Mouse (Mus musculus): ENCODE data around the gene Smg1. TPM values are rescaled to one million over a fixed set of nuclear protein-coding genes. Genes with fewer than 3 reads are reported as not detected.

Gene Smg1
- polyA plus RNA-seq, 1 experiment from 2014 or later = 17.4 TPM

DNA sequence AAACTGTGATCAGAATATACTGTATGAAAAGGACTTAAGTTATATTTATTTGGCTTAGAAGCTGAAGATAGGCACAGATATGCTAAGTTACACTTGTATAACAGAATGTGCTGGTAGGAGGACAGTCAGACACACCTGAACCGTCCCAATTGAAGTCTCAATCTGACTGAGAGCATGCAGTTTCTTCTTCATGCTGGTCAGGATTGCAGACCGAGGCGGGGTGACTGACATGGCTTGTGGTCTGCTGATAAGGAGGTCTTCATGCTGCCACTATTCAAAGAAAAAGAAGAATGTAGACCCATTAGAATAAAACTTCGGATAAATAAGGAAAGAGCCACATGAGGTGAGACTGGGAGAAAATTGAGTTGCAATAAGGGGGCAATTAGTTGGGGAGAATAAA, 100.3 kb downstream of the Smg1 start:
- no peaks in the 10 kb centered on the region for H3K9me3 ChIP-seq (ENCODE audit: control insufficient read depth, low read length)
- peaks cover 12% of the 10 kb centered on the region; the same call in 1 of the 2 replicates for H3K36me3 ChIP-seq (ENCODE audit: control insufficient read depth, insufficient read depth, low read length)
- no peak overlapping the region for H3K9ac ChIP-seq (ENCODE audit: low read length)
- ATAC-seq (ENCODE audit: low FRiP score) = no peak
- H3K4me3 ChIP-seq (ENCODE audit: low read depth, low read length) = no peak overlapping the region
- WGBS = 87% methylated on average over 4 of the region's 4 CpGs
- no peak overlapping the region for H3K27ac ChIP-seq (ENCODE audit: low read depth, low read length)
- H3K27me3 ChIP-seq (ENCODE audit: control insufficient read depth, insufficient read depth, low read length) = no peaks in the 10 kb centered on the region
- H3K4me2 ChIP-seq = no peak overlapping the region
- no peaks in the 10 kb centered on the region for H3K4me1 ChIP-seq (ENCODE audit: control insufficient read depth, insufficient read depth, low read length)
- DNase-seq (ENCODE audit: low spot score, missing footprints) = no peak

DNA sequence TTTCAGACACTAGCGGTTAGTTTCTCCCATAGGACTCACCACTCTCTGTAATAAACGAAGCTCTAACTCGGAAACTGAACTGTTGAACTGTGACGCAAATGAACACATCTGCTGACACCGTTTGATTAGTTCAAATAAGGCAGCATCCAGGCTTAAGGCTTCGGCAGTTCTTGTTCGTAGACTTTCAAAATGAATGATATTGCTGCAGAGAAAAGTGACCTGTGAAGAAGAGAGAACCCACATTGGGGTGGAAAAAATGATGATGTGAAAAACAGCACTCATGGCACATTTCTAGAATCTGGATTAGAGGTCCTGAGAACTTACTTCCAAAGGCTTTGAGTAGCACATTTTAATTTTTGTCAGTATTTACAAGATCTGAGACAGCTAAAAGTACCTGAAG, 102.2 kb downstream of the Smg1 start:
- no peak overlapping the region for H3K9ac ChIP-seq (ENCODE audit: low read length)
- peaks cover 13% of the 10 kb centered on the region; the same call in 1 of the 2 replicates for H3K36me3 ChIP-seq (ENCODE audit: control insufficient read depth, insufficient read depth, low read length)
- H3K27me3 ChIP-seq (ENCODE audit: control insufficient read depth, insufficient read depth, low read length) = no peaks in the 10 kb centered on the region
- no peak overlapping the region for H3K4me3 ChIP-seq (ENCODE audit: low read depth, low read length)
- ATAC-seq (ENCODE audit: low FRiP score) = no peak
- H3K4me2 ChIP-seq = no peak overlapping the region
- no peak overlapping the region for H3K27ac ChIP-seq (ENCODE audit: low read depth, low read length)
- 92% methylated on average over 7 of the region's 7 CpGs for WGBS
- no peaks in the 10 kb centered on the region for H3K4me1 ChIP-seq (ENCODE audit: control insufficient read depth, insufficient read depth, low read length)
- DNase-seq (ENCODE audit: low spot score, missing footprints) = peak; percentile 82
- H3K9me3 ChIP-seq (ENCODE audit: control insufficient read depth, low read length) = no peaks in the 10 kb centered on the region

- DNase-seq (ENCODE audit: low spot score, missing footprints) (no peak), ATAC-seq (ENCODE audit: low FRiP score) (no peak)
- Histone ChIP-seq H3K27me3 (ENCODE audit: control insufficient read depth, insufficient read depth, low read length) (no peaks in the 10 kb centered on the region), H3K36me3 (ENCODE audit: control insufficient read depth, insufficient read depth, low read length) (peaks cover 14% of the 10 kb centered on the region; the same call in 1 of the 2 replicates), H3K4me1 (ENCODE audit: control insufficient read depth, insufficient read depth, low read length) (peaks cover 3% of the 10 kb centered on the region; the same call in 1 of the 2 replicates), H3K9ac (ENCODE audit: low read length) (no peak overlapping the region), H3K27ac (ENCODE audit: low read depth, low read length) (no peak overlapping the region), H3K9me3 (ENCODE audit: control insufficient read depth, low read length) (no peaks in the 10 kb centered on the region), H3K4me2 (no peak overlapping the region), H3K4me3 (ENCODE audit: low read depth, low read length) (no peak overlapping the region)
- WGBS = 84% methylated on average over 11 of the region's 11 CpGs
Observed at GRCm38 (mm10) chr7:118135128-118135527, 108.3 kb downstream of the Smg1 start.

DNA sequence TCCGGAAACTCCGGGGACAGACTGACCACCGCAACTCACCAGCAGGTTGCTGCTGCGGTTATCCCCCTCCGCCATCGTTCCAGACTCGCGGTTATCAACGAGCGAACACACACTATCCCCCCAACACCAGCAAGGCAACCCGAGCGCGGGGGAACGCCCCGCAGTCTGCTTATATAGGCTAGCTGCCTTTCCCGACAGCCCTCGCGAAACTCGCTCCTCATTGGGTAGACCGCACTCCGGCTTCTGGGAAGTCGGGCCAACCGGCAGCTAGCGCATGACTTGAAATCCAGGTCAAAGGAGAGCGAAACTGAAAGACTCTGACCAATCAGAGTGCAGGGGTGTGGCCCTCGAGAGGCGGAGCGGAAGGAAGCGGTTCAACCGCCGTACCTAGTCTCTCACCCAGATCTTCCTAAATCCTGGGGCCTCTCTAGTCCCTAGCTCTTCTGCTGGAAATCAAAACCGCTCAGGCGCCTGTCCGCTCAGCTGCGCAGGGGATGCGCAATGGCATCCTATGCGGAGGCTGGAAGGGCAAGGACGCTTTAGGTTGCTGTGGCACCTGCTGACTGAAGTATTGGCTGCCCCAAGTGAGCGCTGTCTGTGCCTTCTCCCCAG, 113.9 kb downstream of the Smg1 start, which contains the start of gene Arl6ip1:
TSS of gene Arl6ip1 (minus strand) at position 233 of the 612 bp plus-strand sequence.
- peak; percentile 99 for DNase-seq (ENCODE audit: low spot score, missing footprints)
- Histone ChIP-seq H3K4me2 (peak within 1 kb of the TSS; percentile 75), H3K4me3 (ENCODE audit: low read depth, low read length) (peak within 1 kb of the TSS; percentile 87), H3K9ac (ENCODE audit: low read length) (peak within 1 kb of the TSS; percentile 93), H3K27me3 (ENCODE audit: control insufficient read depth, insufficient read depth, low read length) (no peaks in the 10 kb centered on the region), H3K27ac (ENCODE audit: low read depth, low read length) (peak within 1 kb of the TSS; percentile 83), H3K9me3 (ENCODE audit: control insufficient read depth, low read length) (no peaks in the 10 kb centered on the region), H3K36me3 (ENCODE audit: control insufficient read depth, insufficient read depth, low read length) (peaks cover 2% of the 10 kb centered on the region; the same call in 1 of the 2 replicates), H3K4me1 (ENCODE audit: control insufficient read depth, insufficient read depth, low read length) (peaks cover 26% of the 10 kb centered on the region)
- ATAC-seq (ENCODE audit: low FRiP score) = peak; percentile 99
- WGBS = under 1% methylated on average over 39 of the region's 39 CpGs

- Histone ChIP-seq H3K4me1 (ENCODE audit: control insufficient read depth, insufficient read depth, low read length) (peaks cover 26% of the 10 kb centered on the region), H3K27me3 (ENCODE audit: control insufficient read depth, insufficient read depth, low read length) (no peaks in the 10 kb centered on the region), H3K9me3 (ENCODE audit: control insufficient read depth, low read length) (no peaks in the 10 kb centered on the region), H3K27ac (ENCODE audit: low read depth, low read length) (peak overlapping the region; percentile 80), H3K4me3 (ENCODE audit: low read depth, low read length) (peak overlapping the region; percentile 87), H3K4me2 (peak overlapping the region; percentile 75), H3K9ac (ENCODE audit: low read length) (peak overlapping the region; percentile 93), H3K36me3 (ENCODE audit: control insufficient read depth, insufficient read depth, low read length) (peaks cover 2% of the 10 kb centered on the region; the same call in 1 of the 2 replicates)
- WGBS = 0% methylated on average over 21 of the region's 21 CpGs
- no peak for DNase-seq (ENCODE audit: low spot score, missing footprints)
- peak; percentile 70 for ATAC-seq (ENCODE audit: low FRiP score)
Observed at GRCm38 (mm10) chr7:118128925-118129429, 114.5 kb downstream of the Smg1 start.

DNA sequence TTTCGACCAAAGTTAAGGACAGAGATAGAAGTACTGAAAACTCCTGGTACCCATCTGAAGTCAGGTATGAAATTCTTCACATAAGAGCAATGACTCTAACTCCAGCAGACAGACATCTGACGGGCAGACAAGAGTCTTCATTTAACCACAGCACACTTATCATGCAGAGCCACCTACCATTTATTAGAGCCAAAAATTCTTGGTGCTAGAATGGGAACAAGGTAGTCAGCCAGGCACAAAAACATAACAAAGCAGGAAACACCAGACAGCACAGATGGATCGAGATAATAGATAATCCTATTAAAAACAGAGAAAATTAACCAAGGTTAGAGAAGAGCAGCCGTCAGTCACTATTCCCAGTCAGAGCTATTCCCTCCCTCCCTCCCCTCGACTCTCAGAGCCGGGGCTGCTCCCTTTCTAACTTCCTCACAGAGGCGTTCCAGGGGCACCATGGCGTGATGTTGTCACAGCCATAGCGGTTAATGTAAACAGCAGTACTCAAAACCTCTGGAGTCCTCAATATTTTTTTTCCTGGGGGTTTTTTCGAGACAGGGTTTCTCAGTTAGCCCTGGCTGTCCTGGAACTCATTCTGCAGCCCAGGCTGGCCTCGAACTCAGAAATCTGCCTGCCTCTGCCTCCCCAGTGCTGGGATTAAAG, 117.1 kb downstream of the Smg1 start:
- WGBS = 78% methylated on average over 11 of the region's 11 CpGs
- Histone ChIP-seq H3K9me3 (ENCODE audit: control insufficient read depth, low read length) (no peaks in the 10 kb centered on the region), H3K4me2 (no peak overlapping the region), H3K36me3 (ENCODE audit: control insufficient read depth, insufficient read depth, low read length) (peaks cover 11% of the 10 kb centered on the region), H3K4me3 (ENCODE audit: low read depth, low read length) (no peak overlapping the region; the same call in 1 of the 2 replicates), H3K9ac (ENCODE audit: low read length) (no peak overlapping the region), H3K27ac (ENCODE audit: low read depth, low read length) (no peak overlapping the region), H3K4me1 (ENCODE audit: control insufficient read depth, insufficient read depth, low read length) (peaks cover 26% of the 10 kb centered on the region), H3K27me3 (ENCODE audit: control insufficient read depth, insufficient read depth, low read length) (no peaks in the 10 kb centered on the region)
- DNase-seq (ENCODE audit: low spot score, missing footprints) (no peak), ATAC-seq (ENCODE audit: low FRiP score) (no peak)

DNA sequence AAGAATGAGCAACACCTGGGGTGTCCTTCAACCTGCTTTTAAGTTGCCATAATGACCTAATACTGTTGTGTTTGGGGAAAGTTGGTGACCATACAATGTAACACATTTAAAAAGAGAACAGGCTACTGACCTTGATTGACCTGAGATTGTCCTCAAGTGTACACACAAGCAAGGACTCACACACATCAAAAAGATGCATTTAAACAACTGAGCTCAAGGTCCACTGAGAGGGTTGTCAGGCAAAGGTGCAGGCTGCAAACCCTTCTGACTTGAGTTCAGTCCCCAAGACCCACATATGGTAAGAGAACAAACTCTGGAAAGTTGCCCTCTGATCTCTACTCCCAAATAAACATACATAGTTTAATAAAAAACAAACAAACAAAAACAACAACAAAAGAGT, 117.7 kb downstream of the Smg1 start:
- Histone ChIP-seq H3K4me3 (ENCODE audit: low read depth, low read length) (no peak overlapping the region), H3K9ac (ENCODE audit: low read length) (no peak overlapping the region), H3K36me3 (ENCODE audit: control insufficient read depth, insufficient read depth, low read length) (peaks cover 15% of the 10 kb centered on the region), H3K9me3 (ENCODE audit: control insufficient read depth, low read length) (no peaks in the 10 kb centered on the region), H3K27ac (ENCODE audit: low read depth, low read length) (no peak overlapping the region), H3K4me1 (ENCODE audit: control insufficient read depth, insufficient read depth, low read length) (peaks cover 26% of the 10 kb centered on the region), H3K4me2 (no peak overlapping the region), H3K27me3 (ENCODE audit: control insufficient read depth, insufficient read depth, low read length) (no peaks in the 10 kb centered on the region)
- DNase-seq (ENCODE audit: low spot score, missing footprints) (no peak), ATAC-seq (ENCODE audit: low FRiP score) (no peak)

GRCm38 (mm10) chr7:118123512-118124411, 119.7 kb downstream of the Smg1 start:
- no peak overlapping the region for H3K9ac ChIP-seq (ENCODE audit: low read length)
- no peaks in the 10 kb centered on the region for H3K9me3 ChIP-seq (ENCODE audit: control insufficient read depth, low read length)
- ATAC-seq (ENCODE audit: low FRiP score) = no peak
- no peaks in the 10 kb centered on the region for H3K27me3 ChIP-seq (ENCODE audit: control insufficient read depth, insufficient read depth, low read length)
- no peak overlapping the region for H3K4me3 ChIP-seq (ENCODE audit: low read depth, low read length)
- peaks cover 23% of the 10 kb centered on the region for H3K4me1 ChIP-seq (ENCODE audit: control insufficient read depth, insufficient read depth, low read length)
- no peak overlapping the region for H3K4me2 ChIP-seq
- no peak overlapping the region for H3K27ac ChIP-seq (ENCODE audit: low read depth, low read length)
- no peak for DNase-seq (ENCODE audit: low spot score, missing footprints)
- peaks cover 27% of the 10 kb centered on the region for H3K36me3 ChIP-seq (ENCODE audit: control insufficient read depth, insufficient read depth, low read length)
- WGBS = 95% methylated on average over 4 of the region's 4 CpGs
